Mouse (Mus musculus) Patski (cell line): Measurements from ENCODE around the gene Apopt1. TPM values are rescaled to one million over a fixed set of nuclear protein-coding genes. Genes with fewer than 3 reads are reported as not detected.

ENCODE experiments used
- ATAC-seq: fragments of 100-300 bp; one replicate; pipeline ENCODE4 v1.8.0; 2021
- CTCF ChIA-PET: fragments of 350-600 bp; sonication (Branson Sonifier 250); formaldehyde crosslinking; loops from one replicate; lab custom pipeline; 2022; ENCODE audit warnings: inconsistent platforms; lab: Charles Lee
- POLR2A ChIA-PET: fragments of 350-600 bp; sonication (Branson Sonifier 250); formaldehyde crosslinking; loops from one replicate; lab custom pipeline; 2022; ENCODE audit warnings: antibody characterized with exemption, inconsistent platforms; lab: Charles Lee
- DNase-seq: peaks from one replicate; pipeline ENCODE4 v3.0.0-alpha.2; 2011; ENCODE audit warnings: low read depth, low spot score
- H3K27me3 ChIP-seq: fragments of 371-371 bp; one replicate; pipeline ENCODE4 v1.5.1; 2021
- CTCF ChIP-seq: fragments of 100-300 bp; IDR thresholded peaks from one replicate; pipeline ENCODE4 v1.5.1; 2021
- in situ Hi-C: fragments of 300-500 bp; cut with MboI; formaldehyde crosslinking; loops from 3 replicates; pipeline ENCODE4 v1.11.1; 2018; ENCODE audit warnings: low pct_unique_long_range_greater_than_20kb, mixed read lengths
- polyA plus RNA-seq: library from polyadenylated mRNA; unstranded; gene quantifications from one replicate; pipeline ENCODE4 v1.2.3, GENCODE M21; 2021

Gene Apopt1
- polyA plus RNA-seq, 1 experiment from 2014 or later = 36.7 TPM

GRCm38 (mm10) chr12:111738754-111739153, 25.7 kb downstream of the Apopt1 start:
- in situ Hi-C loops = no loop called here
- H3K27me3 ChIP-seq = no peaks in the 10 kb centered on the region
- ChIA-PET CTCF (interaction anchor here (0.7 to 1.3 kb wide), 7 partner anchors 8 to 263 kb away, joined by 3 to 6 read pairs (median 3); no protein-coding TSS in a partner anchor), POLR2A (interaction anchor here (0.7 kb wide), 1 partner anchor 17 kb away, joined by 3 read pairs; no protein-coding TSS in a partner anchor)
- no peak for TF ChIP-seq CTCF
- ATAC-seq (no peak), DNase-seq (no peak)

GRCm38 (mm10) chr12:111741338-111741737, 28.3 kb downstream of the Apopt1 start:
- ChIA-PET CTCF (no interaction called here), POLR2A (no interaction called here)
- DNase-seq (no peak), ATAC-seq (no peak)
- in situ Hi-C loops = no loop called here
- H3K27me3 ChIP-seq = no peaks in the 10 kb centered on the region
- TF ChIP-seq CTCF = no peak

- TF ChIP-seq CTCF = no peak
- ChIA-PET CTCF (no interaction called here), POLR2A (no interaction called here)
- ATAC-seq (no peak), DNase-seq (no peak)
- in situ Hi-C loops = no loop called here
- no peaks in the 10 kb centered on the region for H3K27me3 ChIP-seq
These were observed 30.4 kb downstream of the Apopt1 start for GRCm38 (mm10) chr12:111743419-111743818.

GRCm38 (mm10) chr12:111743981-111744423, 30.9 kb downstream of the Apopt1 start:
- in situ Hi-C loops = no loop called here
- no peak for TF ChIP-seq CTCF
- ATAC-seq = no peak
- CTCF ChIA-PET = no interaction called here
- no peaks in the 10 kb centered on the region for H3K27me3 ChIP-seq
- DNase-seq = no peak
- POLR2A ChIA-PET = no interaction called here

GRCm38 (mm10) chr12:111745274-111745673, 32.2 kb downstream of the Apopt1 start:
- no peak for ATAC-seq
- ChIA-PET CTCF (no interaction called here), POLR2A (no interaction called here)
- no peaks in the 10 kb centered on the region for H3K27me3 ChIP-seq
- no peak for TF ChIP-seq CTCF
- DNase-seq = no peak
- in situ Hi-C loops = no loop called here

GRCm38 (mm10) chr12:111746091-111746490, 33.0 kb downstream of the Apopt1 start:
- in situ Hi-C loops = no loop called here
- ATAC-seq (no peak), DNase-seq (no peak)
- no peak for TF ChIP-seq CTCF
- no peaks in the 10 kb centered on the region for H3K27me3 ChIP-seq
- ChIA-PET POLR2A (no interaction called here), CTCF (no interaction called here)

- no peaks in the 10 kb centered on the region for H3K27me3 ChIP-seq
- DNase-seq = no peak
- TF ChIP-seq CTCF = no peak
- ChIA-PET POLR2A (no interaction called here), CTCF (interaction anchor here (1.4 kb wide), 1 partner anchor 8 kb away, joined by 6 read pairs; no protein-coding TSS in a partner anchor)
- in situ Hi-C loops = no loop called here
- no peak for ATAC-seq
These were observed 34.4 kb downstream of the Apopt1 start for GRCm38 (mm10) chr12:111747421-111747820.

GRCm38 (mm10) chr12:111750739-111751138, 37.7 kb downstream of the Apopt1 start:
- no peak for TF ChIP-seq CTCF
- ATAC-seq (no peak), DNase-seq (no peak)
- ChIA-PET POLR2A (no interaction called here), CTCF (no interaction called here)
- in situ Hi-C loops = no loop called here
- H3K27me3 ChIP-seq = no peaks in the 10 kb centered on the region

GRCm38 (mm10) chr12:111752491-111752890, 39.4 kb downstream of the Apopt1 start:
- ATAC-seq = no peak
- no peak for TF ChIP-seq CTCF
- in situ Hi-C loops = no loop called here
- no peaks in the 10 kb centered on the region for H3K27me3 ChIP-seq
- ChIA-PET POLR2A (no interaction called here), CTCF (no interaction called here)
- DNase-seq = no peak

GRCm38 (mm10) chr12:111753347-111753746, 40.3 kb downstream of the Apopt1 start:
- H3K27me3 ChIP-seq = no peaks in the 10 kb centered on the region
- POLR2A ChIA-PET = no interaction called here
- no peak for TF ChIP-seq CTCF
- no peak for DNase-seq
- no peak for ATAC-seq
- in situ Hi-C loops = no loop called here
- CTCF ChIA-PET = no interaction called here

- TF ChIP-seq CTCF = no peak
- ChIA-PET POLR2A (no interaction called here), CTCF (no interaction called here)
- ATAC-seq (no peak), DNase-seq (no peak)
- no peaks in the 10 kb centered on the region for H3K27me3 ChIP-seq
- in situ Hi-C loops = no loop called here
These were observed 41.6 kb downstream of the Apopt1 start for GRCm38 (mm10) chr12:111754710-111755109.

- no peaks in the 10 kb centered on the region for H3K27me3 ChIP-seq
- CTCF ChIA-PET = no interaction called here
- ATAC-seq (no peak), DNase-seq (no peak)
- no peak for TF ChIP-seq CTCF
- POLR2A ChIA-PET = interaction anchor here (1.0 kb wide), 1 partner anchor 16 kb away, joined by 3 read pairs; no protein-coding TSS in a partner anchor
- in situ Hi-C loops = no loop called here
These were observed 42.2 kb downstream of the Apopt1 start for GRCm38 (mm10) chr12:111755231-111755630.
